Mouse (Mus musculus) megakaryocyte-erythroid progenitor cell, adult 5-6 weeks (primary cell): ENCODE data around the gene Syt1. TPM values are rescaled to one million over a fixed set of nuclear protein-coding genes. Genes with fewer than 3 reads are reported as not detected.
A peak's percentile ranks its signal among the peaks of the same experiment; 100 is the strongest.

Experiments used
- ATAC-seq: replicated peaks from 2 replicates; pipeline ENCODE4 v1.8.0; 2016; ENCODE audit warnings: mild to moderate bottlenecking, inconsistent platforms; ENCODE audit not compliant: severe bottlenecking, poor library complexity, low FRiP score, low TSS enrichment
- total RNA-seq, 2 experiments: library from RNA; stranded (forward) in 1 of 2; stranded (reverse) in 1 of 2; fragments of 200-1000, 215-1000 nt in 1 of 2; fragments of >200 nt in 1 of 2; fragmentation: Nextera tagmentation in 1 of 2; gene quantifications; 2 replicates each; pipeline ENCODE4 v1.2.3; 2014 to 2017

The Syt1 gene
- total RNA-seq (2014; fragmentation: Nextera tagmentation): not detected in 2 replicates
- total RNA-seq (2017): not detected in 2 replicates

DNA sequence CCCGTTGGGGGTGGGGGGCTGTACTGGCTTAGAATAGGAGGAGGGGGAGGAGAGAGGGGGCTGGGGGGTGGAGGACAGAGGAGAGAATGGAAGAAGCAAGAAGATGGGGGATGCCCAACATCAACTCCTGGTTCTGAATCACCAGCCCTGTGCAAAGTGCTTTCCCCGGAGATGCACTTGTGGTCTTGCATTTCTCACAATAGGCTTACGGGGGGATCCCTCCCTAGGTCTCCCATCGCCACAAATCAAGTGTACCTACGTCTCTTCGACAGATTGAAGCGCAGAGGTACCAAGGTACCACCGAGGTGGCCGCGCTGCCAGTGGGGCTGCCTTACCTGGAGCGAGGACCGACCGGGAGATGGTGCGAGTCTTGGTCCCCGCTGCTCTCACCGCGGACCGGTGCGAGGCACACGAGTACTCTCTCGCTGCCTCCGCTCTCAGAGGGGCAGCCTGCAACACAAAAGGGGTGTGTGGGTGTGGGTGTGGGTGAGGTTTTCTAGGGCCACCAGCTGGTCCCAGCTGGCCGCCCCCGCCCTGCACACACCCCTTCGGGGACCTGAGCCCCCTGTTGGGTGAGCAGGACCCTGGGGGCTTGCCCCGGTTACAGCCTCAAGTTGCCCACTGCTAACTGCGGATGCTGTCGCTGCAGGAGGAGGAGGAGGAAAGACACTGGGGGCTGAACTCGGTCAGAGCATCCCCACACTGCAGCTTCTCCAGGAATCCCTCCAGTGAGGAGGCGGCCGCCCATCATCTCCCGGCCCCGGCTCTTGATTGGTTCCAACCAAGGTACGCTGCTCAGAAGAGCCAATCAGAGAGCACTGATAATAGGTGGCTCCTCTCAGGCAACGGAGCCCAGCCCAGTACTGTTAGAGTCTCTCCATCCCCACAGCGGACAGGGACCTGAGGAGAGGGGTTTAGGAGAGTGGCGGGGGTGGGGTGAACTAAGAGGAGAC, at the start of gene Syt1:
Gene Syt1 (minus strand): TSS at position 742 of the 953 bp plus-strand sequence.
- 0 out of 2 replicates have a peak, but pooled peaks have one; percentile 22 for ATAC-seq

DNA sequence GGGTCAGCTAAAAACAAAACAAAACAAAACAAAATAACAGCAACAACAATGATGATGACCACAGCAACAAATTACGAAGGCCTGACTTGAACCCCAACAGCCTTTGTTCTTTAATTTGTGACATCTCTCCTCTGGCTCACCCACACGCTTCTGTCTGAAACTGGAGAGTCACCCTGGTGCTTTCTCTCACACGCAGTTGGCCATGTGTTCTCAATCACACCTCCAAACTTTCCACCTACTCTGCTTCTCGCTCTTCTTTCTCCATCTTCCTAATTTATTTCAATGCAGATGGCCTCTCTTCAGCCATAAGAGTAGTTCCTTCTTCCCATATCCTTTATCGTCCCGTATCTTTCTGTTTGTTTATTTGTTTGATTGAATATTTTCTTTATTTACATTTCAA, 45.7 kb upstream of the Syt1 start:
- no peak for ATAC-seq

DNA sequence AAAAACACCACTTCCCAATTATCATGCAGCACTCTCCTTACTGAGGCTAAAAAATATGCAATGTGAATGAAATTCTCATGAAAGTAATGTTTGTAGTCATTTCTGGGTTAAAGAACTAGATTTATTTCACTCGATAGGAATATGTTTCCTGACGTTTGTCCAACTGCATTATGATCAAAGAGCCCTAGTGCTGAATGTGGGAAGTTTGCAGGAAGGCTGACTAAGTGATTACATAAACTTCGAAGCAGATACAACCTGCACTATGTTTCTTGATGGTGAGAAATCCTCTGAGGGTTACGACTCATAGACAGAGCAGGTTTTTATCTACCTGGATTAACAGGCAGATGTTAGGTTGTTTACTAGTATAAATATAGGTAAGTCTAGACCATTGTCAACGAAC, 36.8 kb upstream of the Syt1 start:
- no peak for ATAC-seq

DNA sequence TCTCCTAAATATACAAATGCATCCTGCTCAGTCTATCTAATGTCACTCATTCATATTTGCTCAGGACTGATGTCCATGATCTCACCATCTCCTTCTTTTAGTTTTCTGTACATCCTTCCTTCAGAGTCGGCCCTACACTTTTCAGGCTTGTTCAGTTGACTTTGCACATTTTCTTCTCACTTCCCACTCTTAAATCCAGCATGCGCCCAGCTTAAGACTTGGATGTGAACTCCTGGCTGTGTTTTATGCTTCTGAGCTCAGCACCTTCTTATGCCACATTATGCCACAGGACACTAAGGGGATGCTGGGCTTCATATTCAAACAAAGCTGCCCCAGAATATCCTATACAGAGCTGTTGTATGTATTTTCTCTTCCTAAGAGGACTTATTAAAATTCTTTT, 36.2 kb upstream of the Syt1 start:
- no peak for ATAC-seq

DNA sequence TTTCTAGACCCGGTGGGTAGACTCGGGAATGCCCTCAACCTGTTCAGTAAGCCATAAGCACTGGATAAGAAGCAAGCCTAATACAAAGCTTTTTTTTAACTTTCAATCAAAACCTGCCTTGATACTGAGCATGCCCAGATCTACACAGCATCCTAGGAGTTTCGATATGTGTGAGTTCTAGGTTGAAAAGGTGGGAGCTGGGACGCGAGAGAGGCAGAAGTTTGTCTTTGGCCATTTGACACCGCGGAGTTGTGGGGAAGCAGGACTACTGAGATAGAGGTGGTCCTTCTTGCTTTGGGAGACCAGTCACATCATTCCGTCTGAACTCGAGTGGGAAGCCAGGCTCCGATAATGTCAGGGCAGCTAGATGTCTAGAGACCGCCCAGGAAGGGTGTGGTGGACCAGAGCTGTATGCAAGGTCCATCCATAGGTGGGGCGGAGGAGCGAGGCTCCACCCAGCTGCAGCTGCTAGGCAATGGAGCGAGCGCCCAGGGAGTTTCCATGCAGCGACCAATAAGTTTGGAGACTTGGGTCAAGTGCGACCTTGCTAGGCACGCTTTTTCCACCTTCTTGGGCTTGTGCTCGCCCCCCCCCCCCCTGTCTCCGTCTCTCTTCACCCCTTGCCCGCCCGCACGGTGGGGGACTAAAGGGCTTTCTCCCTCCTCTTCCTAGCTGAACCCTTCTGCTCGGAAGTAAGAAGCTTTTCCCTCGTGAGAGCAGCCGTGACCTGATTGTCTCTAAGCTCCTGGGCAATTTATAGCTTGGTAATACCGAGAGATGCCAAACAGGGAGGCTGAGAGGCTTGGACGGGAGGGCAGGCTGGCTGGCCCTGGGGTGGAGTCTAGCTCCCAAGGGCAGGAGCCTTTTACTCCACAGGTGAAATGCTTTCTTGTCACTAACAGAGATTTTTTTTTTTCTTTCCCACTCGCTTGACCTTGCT, 714 bp upstream of the Syt1 start:
- ATAC-seq: no peak

DNA sequence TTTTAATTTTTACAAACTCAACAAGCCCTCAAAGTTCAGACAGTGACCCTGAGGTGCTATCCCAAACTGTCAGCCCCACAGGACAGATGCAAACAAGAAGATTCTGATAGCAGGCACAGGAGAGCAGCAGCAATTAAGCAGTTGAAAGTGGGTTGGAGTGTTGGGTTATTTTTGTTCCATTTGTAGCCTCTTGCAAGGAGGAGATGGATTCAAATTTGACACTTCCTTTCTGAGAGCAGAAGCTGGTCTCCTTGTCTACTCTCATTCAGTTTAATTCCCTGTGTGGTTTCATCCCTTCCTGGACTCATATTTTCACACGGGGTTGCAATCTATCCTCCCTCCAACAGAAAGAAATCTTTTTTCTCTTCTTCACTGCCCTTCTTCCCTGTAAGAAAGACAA, 951 bp downstream of the Syt1 start:
- no peak for ATAC-seq

DNA sequence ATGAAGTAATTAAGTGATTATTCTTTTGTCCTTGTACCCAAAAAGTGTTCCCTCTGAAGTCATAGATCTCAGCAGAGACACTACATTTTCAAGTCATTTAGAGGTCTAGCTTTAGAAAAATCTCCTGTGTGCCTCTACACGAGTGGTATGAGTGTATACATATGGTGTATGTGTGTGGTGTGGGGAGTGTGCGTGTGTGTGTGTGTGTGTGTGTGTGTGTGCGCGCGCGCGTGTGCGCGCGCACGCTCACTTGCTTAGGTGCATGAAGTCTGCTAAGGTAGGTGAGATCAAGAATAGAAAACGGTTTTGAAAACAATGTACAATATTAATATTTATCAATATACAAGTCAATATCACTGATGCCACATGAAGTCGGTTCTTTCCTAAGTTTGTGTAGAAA, 2.3 kb downstream of the Syt1 start:
- no peak for ATAC-seq

DNA sequence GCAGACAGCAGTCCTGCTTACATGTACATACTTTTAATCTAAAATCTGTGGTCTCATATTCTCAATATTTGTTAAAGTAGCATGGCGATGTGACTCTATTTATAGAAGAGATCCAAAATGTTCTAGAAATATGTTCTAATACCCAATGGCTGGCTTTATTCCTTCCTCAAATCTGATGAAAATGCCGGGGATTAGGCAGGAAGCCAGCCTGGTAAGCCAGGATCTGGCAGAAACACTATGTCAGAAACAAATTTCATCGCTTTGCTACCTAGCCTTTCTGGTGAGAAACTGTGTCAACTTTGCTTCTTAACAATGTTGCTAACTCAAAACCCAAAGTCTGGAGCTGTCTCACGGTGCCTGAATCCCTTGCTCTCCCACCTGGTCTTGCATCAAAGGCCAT, 7.3 kb downstream of the Syt1 start:
- no peak for ATAC-seq

DNA sequence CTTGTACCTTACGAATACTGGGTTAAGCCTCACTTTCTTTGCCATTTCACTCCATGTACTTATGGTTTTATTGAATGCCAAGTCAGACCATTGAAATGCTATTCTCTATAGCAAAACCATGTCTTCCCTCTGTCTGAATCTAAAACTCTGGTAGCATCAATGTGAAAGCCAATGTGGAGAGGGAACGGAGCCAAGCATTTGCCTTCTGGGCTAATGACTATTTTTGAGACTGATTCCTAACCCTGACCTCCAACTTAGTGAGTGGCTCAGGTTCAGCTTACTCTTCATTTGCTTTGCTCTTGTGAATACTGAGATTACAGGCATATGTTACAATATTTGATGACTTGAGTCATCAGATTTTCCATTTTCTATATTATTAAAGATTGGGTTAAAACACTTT, 23.5 kb downstream of the Syt1 start:
- no peak for ATAC-seq

DNA sequence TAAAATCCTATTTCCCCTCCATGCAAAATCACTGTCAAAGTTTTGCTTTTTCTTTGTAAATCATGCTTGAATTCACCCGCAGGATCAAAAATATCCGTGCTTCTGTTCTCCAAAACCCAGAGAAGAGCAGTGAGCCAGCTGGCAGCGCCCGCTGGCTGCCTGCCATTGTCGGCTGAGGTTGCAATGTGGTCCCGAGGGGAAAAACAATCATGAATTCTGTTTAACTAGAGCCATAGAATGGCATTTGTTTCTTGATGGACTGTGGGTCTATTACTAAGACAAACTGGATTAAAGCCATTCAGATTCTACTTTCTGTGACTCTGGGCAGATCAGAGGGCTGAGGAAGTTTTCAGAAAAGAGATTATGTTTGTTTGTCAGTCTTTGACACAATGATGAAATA, 31.1 kb downstream of the Syt1 start:
- no peak for ATAC-seq

DNA sequence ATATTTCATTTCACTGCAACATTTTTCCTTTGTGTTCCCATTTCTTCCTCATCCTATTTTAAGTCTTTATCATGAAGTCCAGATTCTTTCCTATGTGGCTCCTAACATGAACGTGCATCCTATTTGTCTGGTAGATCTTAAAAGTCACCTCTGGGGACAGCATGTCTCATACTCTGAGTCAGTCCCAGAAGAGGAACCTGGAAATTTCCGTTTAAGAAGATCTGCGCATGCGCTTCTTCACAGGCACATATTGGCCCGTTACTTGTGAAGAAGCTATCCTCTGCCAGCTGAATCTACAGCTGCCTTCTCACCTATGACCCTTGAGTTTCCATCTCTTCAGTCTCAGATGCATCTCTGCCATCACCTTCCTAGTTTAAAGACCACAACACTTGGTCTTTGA, 55.8 kb downstream of the Syt1 start:
- no peak for ATAC-seq

DNA sequence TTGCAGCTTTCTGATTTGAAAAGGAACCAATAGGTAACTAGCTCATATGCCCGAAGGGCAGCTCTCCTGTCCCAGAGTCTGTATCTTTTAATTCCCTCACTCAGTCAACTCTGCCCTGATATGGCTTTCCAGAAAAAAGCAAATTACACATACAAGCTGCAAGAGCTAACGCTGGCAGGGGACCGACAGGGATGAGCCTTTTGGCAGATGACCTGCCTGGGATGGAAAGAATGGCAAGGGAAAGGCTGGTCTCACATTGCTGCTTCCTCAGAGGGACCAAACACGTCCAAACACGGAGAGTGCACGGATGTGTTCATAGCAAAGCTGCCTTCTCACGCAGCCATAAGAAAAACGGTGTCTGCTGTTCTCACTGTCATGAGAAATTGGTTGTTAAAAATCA, 58.6 kb downstream of the Syt1 start:
- no peak for ATAC-seq

DNA sequence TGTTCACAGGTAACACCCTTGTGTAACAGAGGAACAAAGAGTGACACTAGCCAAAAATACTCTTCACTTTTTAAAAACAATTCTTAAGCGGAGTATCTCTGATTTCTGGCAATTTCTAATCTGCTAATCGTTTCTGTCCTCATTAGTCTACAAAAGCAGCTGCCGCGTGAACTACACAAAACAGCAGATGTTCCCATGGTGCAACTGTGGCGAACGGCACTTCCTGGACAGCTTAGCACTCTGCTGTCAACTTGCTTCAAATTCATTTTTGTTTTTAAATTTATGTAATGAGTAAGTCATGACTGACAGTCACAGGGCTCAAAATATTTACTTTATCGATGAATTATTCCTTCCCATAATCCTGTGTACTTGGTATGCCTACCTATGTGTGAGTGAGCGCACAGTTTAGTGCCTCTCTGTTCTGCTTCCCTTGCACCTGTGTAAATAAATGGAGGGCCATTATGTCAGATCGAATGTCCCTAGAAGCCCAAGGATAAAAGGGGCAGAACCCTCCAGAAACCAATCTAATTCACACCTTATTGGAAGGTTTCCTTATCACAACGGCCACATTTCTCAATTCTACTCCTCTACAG, 73.8 kb downstream of the Syt1 start:
- ATAC-seq: no peak

DNA sequence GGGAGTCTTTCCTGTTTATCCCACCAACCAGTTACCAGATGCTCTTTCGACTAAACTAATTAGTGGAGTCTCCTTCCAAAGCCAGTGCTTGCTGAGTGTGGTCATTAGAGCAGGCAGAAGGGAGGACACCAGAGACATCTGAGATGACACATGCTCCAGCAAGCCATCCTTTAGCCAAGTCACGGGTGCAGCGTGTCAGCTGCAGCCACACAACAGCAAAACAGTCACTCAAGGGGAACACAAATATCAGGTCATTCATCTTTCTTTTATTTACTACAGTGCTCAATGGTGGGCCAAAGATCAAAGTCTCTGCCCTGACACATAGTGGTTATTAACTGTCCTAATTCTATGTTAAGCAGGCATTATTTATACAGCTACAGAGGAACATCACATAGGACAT, 80.5 kb downstream of the Syt1 start:
- ATAC-seq: no peak

DNA sequence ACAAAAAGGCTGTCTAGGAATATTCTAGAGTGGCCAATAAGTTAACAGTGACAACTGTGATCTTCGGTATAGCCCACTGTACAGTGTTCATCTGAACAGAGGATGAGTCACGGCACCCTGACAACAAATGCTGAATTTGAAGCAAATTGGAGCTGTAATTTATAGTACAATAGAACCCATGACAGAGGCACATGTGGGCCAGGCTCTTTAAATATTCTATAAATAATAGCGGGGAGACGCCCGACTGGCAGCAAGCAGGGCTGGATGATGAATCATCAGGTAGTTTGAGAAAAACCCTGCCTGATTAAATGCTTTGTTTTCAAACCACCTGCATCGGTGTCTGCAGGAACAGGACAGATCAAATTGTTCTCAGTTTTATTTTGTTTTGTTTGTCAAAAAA, 81.1 kb downstream of the Syt1 start:
- ATAC-seq: no peak

DNA sequence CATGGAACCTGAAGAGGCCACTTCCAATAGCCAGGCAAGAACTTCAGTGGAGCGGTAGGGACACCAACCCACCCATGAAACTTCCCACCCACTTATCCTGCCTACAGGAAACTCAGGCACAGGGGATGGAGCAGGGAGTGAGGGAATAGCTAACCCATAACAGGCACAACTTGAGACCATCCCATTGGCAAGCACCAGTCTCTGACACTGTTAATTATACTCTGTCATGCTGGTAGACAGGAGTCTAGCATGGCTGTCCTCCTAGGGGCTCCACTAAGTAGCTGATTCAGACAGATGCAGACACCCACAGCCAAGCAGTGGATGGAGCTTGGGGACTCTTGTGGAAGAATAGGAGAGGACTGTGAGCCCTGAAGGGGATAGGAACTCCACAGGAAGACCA, 105.5 kb downstream of the Syt1 start:
- no peak for ATAC-seq

DNA sequence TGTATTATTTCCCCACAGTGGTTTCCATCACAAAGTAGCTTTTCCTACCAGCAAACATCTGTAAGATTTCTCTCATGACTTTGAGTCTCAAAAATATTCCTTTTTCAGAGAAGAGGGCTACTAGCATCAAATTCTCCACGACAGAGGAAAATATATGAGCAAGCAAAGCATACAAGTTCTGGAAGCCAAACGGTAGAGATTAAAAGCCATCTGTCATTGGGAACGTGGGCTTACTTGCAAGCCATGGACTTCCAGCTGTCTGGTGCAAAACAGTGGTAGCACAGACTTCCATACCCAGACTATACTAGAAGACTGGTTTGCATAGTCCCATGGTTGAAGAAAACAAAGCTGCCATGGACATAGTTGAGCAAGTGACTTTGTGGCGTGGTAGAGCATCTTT, 106.4 kb downstream of the Syt1 start:
- ATAC-seq: no peak

DNA sequence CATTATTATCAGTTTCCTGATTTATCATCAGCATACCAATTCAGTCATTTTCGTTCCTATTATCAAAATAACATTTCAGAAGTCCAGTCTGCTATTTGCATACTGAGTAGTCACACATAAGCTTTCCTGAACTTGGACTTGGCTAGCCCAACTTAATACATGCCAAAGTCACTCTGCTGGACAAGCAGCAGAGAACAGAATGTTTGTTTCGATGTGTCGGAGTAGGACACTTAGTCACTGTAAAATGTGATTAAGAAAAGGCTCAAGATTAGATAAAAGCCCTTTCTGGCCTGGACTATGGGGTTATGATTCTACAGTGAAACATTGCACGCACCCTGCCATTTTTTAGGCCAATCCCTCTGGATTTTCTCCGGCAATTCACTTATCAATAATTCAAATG, 114.3 kb downstream of the Syt1 start:
- no peak for ATAC-seq

DNA sequence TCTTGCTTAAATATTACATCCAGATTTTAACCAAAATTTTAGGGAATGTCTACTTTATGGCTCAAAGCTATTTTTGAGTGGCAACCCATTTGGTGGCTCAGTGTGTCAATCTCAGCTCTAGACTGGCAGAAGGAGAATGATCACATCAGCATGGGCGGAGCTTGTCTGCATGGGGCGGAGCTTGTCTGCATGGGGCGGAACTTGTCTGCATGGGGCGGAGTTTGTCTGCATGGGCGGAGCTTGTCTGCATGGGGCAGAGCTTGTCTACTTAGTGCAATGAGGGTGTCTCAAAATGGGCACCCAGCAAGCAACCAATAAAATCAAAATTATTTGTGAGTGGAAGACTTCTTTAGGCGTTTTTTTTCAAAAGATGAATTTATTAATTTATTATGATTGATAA, 117.5 kb downstream of the Syt1 start:
- ATAC-seq: no peak

DNA sequence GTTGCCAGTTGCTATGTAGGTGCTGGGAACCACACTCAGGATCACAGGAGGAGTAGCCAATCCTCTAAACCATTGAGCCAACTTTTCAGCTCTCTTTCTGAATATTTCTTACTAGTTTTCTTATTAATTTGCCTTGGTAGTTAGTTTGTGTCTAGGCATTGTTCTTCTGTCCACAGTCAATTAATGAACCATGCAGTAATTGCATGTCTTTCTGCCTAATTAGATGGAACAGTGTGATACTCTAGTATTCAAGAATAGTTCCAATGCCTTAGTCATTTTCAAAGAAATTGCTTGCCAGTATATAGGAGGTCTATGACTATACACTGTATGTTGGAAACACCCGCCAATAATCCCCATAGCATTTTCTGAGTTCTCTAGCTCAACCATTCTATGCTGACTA, 118.3 kb downstream of the Syt1 start:
- ATAC-seq: no peak
